Mouse (Mus musculus) layer of hippocampus, adult 11-12 months (tissue): ENCODE measurements around the gene Aif1.

Experiments
- DNase-seq: peaks from one replicate; pipeline ENCODE4 v3.0.0; 2022; ENCODE audit warnings: low spot score

Aif1 gene

DNA sequence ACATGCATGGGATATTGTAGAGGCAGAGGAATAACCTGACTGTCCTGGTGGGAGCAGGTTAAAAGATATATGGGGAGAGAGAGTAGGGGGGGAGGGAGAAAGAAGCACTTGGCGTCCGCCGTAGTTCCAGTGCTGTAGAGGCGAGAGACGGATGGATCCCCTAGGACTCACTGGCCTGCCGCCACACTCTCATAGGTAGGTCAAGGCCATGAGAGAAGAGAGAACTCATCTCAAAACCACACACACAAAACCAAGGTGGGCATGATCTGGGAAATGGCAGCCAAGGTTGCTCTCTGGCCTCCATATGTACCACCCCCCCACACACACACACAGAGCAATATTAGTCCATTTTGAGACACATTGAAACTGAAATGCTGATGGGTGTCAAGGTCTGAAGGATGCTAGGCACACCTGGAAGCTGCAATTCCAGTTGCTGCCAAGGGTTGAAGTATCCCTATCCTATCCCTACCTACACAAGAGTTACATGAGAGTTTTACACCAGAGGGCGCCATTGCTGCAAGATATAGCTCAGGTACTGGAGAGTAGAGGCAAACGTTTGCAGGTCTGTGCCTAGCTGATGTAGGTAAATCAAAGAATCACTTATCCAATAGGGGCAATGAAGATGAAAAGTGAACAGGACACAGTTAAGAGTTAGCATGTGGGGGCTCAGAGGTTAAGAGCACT is 9.4 kb downstream of the Aif1 start:
- peak; percentile 85 for DNase-seq

DNA sequence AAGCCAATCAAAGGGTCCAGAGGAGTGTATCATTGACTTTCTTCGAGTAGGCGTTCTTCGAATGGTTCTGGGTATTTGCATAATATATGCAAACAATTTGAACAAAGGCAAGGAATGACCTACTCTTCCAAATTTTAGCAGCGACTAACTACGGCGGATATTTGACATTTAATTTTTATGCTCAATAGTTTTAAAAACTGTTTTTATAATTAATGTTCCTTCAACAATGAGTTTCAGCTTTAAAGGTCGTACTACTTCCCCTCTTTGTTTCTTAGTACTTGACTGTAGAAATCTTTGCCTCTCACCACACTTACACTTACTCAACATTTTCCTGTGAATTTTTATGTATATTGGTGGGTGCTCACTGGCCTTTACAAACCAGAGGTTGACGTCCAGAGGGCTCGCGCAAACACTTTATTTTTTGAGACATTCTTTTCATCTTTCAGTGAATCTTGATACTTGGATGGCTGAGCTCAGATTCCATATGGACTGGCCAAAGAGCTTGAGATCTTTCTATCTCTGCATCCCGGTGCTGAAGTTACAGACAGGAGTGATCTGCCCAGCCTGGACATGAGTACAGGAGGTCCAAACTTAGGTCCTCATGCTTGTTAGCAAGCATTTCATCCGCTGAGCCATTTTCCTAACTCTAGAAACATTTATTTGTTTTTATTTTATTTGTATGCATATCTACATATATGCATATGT is 10.3 kb downstream of the Aif1 start:
- no peak for DNase-seq

DNA sequence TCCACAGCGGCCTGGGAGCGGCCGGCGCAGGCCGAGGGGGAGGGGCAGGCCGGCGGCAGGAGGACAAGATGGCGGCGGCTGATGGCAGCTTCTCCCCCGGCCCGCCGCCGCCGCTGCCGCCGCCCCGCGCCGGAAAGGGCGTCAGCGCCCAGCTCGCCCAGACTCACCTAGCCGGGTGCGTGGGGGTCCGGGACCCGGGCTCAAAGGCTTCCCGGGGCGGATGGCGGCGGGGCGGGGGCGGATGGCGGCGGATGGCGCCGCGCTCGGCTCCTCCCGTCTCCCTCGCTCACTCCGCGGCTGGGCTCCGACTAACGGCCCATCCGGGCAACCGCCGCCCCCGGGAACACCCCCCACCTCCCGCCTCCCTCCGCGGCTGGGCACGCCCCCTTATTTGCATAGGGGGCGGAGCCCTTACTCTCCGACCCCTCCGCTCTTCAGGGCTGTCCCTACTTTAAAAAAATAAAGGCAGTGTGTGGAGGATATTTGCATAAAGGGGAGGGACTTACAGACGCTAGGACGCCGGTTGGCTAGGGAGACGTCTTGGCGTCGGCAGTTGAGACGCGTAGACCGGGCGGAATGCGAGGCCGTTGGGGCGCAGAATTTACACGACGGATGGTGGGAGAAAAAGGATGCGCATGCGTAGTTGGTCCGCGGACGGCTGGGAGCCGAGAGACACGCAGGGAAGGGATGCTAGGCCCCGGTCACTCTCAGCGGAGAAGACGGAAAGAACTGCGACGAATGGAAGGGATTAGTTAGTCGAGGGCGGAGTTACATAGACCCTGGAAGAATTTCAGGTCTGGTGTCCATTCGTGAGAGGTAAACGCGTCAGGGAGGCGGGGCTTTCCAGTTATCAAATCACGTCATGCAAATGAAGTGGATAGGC is 11.1 kb downstream of the Aif1 start, which contains the start of gene Prrc2a:
Prrc2a (minus strand) TSS at position 330 of the 883 bp plus-strand sequence.
- peak; percentile 99 for DNase-seq

DNA sequence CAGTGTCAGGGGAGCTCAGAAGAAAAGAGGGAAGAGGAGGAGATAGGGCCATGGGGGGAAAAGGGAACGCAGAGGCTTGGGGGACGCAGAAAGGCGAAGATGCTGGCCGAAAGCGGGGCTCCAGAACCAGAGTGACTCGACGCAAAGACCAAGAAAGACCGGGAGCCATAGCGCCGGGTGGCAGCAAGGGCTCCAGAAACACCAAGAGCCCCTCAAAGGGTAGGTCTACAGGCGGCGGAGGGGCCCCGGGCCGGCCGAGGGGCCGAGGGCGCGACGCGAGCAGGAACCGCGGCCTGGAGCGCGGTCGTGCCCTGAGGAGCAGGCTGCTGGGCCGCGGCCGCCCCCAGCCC is 11.7 kb downstream of the Aif1 start:
- DNase-seq, result no peak

DNA sequence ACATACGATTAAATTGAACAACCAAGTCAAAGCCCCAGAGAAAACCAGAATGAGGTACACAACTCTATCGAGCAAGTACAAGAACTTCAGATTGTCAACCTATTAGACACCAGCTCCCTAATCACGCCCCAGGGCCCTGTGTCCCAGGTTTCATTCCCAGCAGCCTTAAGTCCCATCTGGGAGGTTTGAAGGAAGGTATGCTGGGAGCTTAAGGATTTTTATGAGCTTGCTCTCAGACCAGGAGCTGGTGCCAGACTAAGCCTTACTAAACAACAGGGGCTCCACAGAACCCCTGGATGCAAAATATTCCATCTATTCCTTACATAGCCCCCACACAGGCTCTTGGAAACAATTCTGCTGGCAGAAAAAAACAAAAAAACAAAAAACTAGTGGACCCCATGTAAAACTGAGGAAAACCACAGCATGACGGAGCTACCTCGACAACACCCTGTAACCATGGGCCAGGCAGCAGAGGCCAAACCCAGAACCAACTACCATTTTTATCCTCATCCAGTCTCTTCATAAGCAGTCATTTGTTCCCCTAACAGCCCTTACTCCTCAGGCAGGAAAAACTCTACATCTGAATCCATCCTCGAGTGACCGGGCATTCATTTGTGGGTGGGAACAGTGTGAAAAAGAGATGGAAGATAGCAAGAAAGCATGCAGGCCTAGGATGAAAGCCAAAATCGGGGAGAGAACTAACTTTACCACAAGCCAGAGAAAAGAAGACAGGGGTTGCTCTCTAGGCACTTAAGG is 12.4 kb downstream of the Aif1 start:
- DNase-seq, result no peak

DNA sequence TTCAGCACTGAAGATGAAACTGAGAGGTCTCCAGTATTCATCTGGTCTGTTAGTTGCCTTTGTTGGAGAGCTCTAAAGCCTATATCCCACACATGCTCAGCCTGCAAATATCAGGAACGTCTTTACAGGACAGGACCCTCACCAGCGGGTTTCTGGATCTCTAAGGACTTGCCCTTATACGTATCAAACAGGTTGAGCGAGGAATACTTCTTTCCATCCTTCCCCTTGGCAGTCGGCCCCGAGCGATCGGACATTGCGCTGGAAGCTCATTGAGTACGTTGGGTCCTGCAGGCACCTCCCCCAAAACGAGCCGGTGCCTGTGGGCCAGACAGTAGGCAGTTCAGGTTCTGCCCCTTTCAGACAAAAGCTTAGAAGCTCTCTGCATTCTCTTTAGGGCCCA is 13.1 kb downstream of the Aif1 start:
- no peak for DNase-seq

DNA sequence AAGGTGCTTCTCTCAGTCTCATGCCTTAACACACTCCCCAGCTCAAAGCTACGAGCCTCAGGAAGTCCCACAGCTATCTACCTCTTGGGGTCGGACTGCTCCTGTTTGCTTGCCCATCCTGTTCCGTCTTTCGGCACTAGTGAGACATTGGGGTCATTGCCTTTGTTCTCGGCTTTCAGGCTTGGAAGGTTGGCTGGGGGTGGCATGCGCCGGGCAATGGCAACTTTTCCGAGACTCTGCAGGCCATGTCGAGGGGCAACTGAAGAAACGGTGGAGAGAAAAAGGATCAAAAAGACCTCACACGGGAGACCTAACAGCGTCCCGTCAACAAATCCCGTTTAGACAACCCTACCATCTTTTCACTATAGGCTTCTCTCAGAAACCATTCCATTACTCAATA is 13.7 kb downstream of the Aif1 start:
- no peak for DNase-seq

GRCm38 (mm10) chr17:35161421-35161820 is 14.4 kb downstream of the Aif1 start:
- no peak for DNase-seq

DNA sequence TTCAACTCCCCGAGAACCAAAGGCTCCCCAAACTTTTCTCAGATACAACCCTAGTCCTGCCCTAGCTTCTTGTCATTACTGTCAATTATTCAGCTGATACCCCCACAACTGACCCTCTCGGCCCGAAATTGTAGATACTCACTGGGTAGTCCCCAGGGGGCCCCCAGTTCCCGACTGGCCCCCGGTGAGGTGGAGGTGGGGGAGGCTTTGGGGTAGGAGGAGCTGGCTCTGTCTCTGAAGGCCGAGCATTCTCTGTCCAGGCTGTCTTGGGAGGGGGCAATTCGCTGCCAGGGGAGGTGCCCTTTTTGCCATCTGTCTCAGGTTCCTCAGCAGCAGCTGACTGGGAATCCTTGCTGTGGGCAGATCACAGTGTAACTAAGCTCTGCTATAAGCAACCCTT is 16.2 kb downstream of the Aif1 start:
- no peak for DNase-seq

DNA sequence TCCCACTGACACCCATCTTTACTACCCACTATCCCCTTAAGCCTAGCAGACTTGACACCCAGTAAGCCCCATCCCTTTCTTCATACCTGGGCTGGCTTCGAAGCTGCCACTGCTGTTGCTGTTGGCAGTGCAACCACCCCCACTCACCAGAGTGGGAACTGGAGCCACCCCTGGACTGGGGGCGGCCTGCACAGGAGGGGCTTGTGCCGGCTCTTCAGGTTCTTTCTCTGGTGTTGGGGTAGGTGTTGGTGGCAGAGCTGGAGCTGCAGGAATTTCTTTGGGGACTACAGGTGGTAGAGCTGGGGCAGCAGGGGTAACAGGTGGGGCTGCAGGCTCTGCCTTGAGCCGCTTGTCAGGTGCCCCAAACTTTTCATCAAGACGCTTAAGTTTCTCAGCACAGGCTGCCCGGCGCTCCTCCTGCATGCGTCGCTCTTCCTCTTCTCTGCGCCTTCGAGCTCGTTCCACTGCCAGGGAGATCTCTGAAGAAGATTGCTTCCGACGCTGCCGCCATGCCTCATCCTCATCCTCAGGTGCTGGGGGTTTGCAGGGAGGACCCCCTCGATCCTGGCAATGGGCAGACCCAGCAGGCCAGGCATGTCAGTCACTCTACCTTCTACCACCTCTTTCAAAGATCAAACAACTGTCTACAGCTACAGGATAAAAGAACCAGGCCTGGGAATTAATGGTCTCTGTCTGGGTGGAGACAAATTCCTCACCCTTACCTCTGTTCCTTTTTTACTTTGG is 16.8 kb downstream of the Aif1 start:
- DNase-seq, result no peak

GRCm38 (mm10) chr17:35157661-35158175 is 18.1 kb downstream of the Aif1 start:
- no peak for DNase-seq

GRCm38 (mm10) chr17:35157254-35157653 is 18.6 kb downstream of the Aif1 start:
- DNase-seq, result no peak

GRCm38 (mm10) chr17:35156461-35157200 is 19.2 kb downstream of the Aif1 start:
- DNase-seq, result no peak

DNA sequence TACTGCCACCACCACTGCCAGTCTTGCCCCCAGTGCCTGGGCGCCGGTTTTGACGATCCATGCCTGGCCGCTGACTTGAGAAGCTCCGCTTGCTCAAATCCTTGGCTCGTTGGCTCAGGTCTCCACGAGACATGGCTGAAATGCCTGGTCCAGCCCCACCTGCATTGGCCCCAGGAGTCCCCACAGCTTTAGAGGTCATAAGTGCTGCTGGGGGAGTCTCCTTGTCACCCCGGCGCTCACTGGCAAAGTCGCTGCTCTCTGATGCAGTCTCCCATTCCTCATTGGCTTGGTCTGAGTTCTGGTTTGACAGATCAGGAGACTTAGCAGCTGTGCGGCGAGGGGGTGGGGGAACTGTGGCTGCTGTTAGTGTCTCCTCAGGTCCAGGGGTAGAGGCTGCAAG is 20.4 kb downstream of the Aif1 start:
- no peak for DNase-seq

GRCm38 (mm10) chr17:35154616-35155015 is 21.3 kb downstream of the Aif1 start:
- no peak for DNase-seq

DNA sequence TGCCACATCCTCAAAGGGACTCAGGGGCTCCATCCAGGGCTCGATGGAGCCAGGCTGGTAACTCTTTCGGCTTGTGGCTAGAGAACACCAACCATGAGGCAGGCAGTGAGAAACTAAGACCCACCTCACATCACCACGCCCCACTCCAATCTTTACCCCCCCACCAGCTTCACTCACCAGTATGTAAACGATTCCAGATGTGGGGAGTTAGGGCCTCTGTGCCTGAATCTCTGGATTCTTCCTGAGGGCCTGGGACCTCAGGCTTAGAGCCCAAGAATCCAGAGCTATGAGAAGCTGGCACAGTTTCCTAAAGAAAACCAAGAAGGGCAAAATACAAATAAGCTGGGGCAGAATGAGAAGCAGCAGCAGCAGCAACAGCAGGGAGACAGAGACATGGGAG is 21.9 kb downstream of the Aif1 start:
- DNase-seq, result no peak

DNA sequence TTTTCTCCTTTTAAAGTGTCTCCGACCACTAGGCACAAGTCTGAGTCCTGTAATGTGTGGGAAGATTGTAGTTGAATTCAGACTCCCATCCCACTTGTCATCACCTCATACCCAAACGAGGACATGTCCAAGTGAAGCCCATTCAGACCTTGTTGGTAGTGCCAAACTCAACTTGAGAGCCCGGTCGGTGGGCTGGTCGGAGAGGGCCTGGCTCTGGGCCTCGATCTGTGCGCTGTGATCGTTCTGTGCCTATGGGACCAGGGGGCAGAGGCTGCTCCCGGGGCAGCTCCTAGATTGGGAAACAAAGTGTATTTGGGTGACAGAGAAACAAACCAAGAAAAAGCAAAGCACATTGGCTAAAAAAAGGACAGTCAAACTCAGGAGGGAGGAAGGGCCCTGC is 22.8 kb downstream of the Aif1 start:
- DNase-seq, result no peak

DNA sequence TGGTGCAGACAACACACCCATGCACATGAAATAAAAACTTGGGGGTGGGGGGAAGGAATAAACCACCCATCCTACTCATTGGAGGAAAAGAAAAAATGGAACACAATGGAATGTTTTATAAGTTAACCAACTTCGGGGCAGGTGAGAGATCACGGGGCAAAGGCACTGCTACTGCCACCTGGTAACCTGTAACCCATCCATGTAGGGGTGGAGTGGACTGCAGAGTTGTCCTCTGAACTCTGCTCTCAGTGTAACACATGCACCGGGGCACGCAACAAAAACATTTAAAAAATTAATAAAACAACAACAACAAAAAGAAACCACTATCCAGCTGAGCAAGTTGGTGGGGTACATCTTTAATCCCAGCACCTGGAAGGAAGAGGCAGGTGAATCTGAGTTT is 23.7 kb downstream of the Aif1 start:
- DNase-seq, result no peak

GRCm38 (mm10) chr17:35147922-35148639 is 27.8 kb downstream of the Aif1 start:
- no peak for DNase-seq

DNA sequence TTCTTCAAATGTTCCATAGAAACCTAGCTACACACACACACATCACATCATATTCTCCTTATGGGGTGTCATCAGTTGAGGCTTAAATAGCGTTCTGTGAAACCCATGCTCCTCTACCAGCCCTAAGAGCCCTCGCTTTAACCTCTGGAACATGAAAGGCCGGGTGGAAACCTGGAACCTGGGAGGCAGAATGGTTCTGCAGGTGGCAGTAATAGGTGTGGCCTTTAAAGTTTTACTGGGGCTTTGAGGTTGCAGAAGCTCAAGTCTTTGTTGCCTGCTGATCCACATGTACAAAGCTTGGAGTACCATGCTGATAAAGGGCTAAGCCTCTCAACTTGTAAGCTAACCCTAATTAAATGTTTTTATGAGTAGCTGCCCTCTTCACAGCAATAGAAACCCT is 28.5 kb downstream of the Aif1 start:
- DNase-seq, result no peak
